Mouse (Mus musculus) adrenal gland (tissue): ENCODE measurements around the gene Wnt7b.

Source experiments
- intact Hi-C: fragments of 180-260 bp; cut with DNase I; formaldehyde crosslinking; loops from one replicate; pipeline ENCODE4 v1.15.1; 2025

The Wnt7b gene

DNA sequence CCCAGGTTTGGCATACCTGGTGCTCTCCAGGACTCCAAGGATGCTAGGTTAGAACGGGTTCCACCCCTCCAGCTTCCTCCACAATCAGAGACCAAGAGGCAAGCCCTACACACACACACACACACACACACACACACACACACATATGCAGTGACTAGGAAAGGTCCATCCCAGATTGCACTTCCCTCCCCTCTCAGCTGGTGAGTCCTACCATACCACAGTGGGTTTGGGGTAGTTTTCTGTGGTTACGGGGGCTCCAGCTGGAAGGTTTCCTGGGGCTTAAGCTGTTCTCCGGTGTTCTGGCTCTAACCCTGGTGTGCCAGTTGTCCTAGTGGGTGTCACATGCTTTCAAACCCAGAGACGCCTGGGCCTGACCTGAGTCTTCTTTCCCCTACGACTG lies 8.2 kb downstream of the Wnt7b start:
- intact Hi-C loops: no loop called here

DNA sequence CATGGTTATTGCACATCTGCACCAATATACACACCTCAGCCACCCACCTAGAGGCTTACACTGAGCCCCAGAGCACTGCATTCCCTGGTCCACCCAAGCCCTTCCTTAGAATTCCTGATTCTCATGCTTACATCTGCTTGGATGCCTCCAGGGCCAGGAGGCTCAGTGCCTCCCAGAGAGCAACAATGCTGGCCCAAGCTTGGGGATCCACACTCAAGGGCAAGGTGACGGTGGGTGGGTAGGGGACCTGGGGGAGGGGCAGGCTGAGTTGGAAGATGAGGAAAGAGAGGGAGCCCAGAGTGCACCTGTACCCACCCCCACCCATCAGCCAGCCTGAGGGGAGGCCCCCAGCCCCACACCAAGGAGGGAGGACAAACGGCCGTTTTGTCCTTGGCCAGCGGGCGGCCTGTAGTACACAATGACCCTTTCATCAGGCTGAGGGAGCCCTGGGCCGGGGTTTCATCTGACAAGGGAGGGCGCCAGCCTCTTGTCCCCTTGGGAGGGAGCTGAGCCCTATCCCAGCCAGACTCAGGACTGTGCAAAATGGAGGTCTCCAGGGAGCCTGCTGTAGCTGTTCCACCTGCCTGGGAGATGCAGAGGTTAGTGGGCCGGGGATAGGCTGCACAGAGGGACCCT lies 9.5 kb downstream of the Wnt7b start:
- intact Hi-C loops: no loop called here

- intact Hi-C loops: loop anchor here (10.0 kb wide), 1 partner anchor 425 kb away; no protein-coding TSS in a partner anchor
These were observed 12.1 kb downstream of the Wnt7b start for GRCm38 (mm10) chr15:85569995-85570734.

GRCm38 (mm10) chr15:85569167-85569797 lies 13.0 kb downstream of the Wnt7b start:
- intact Hi-C loops: loop anchor here (10.0 kb wide), 1 partner anchor 424 kb away; no protein-coding TSS in a partner anchor

- intact Hi-C loops: loop anchor here (10.0 kb wide), 1 partner anchor 424 kb away; no protein-coding TSS in a partner anchor
These were observed 13.9 kb downstream of the Wnt7b start for GRCm38 (mm10) chr15:85568402-85568801.

DNA sequence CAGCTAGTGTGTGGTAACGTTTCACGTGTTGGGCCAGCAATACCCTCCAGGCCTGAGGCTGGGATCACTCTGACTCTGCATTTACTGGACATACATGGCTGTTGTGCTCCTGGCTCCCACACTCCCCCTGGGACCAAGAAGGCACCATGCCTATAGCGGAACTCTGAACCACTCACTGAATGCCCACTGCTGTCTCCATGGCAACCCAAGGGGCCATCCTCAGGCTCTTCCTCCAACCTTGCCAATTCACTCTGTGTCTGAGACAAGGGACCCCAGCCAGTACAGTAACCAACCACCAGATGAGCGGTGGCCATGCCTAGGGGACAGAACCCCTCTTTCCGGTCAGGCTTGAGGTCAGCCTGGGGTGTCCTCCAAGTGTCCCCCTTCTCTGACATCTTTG lies 17.3 kb downstream of the Wnt7b start:
- intact Hi-C loops: loop anchor here (10.0 kb wide), 1 partner anchor 420 kb away; no protein-coding TSS in a partner anchor

- intact Hi-C loops: loop anchor here (10.0 kb wide), 1 partner anchor 419 kb away; no protein-coding TSS in a partner anchor
These were observed 18.1 kb downstream of the Wnt7b start for GRCm38 (mm10) chr15:85564034-85564769.

DNA sequence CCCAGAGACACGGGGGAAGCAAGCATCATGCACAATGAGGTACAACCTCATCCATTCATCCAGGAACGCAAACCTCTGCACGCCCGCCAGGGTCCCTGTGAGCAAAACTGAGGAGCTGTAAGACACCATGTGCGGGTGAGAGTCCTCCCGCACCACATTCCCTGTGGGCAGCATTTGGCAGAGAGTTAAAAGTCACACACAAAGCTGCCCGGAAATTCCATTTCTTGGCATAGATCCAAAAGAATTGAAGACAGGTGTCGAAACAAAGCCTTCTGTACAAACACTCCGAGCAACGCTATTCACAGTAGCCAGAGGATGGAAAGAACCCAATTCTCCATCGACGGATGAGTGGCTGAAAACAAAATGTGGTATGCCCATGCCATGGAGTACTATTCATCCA lies 20.3 kb downstream of the Wnt7b start:
- intact Hi-C loops: loop anchor here (10.0 kb wide), 1 partner anchor 417 kb away; no protein-coding TSS in a partner anchor

DNA sequence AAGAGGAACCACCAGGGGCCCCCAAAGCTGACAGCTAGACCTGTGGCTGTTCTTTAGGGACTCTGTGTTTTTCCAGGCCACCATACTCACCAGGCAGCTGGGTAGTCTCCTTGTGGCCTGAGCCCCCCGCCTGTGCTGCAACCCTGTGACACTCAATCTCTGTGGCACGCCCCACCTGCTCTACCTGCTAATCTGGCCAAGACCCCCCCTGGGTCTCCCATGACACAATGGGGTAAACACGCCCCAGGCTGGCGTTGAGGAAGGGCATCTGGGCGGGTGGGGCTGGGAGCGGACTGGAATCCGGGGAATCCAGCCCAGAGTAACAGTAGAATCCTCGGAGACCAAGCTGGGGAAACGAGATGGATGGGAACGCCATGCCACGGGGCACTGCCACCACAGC lies 21.4 kb downstream of the Wnt7b start:
- intact Hi-C loops: loop anchor here (10.0 kb wide), 1 partner anchor 416 kb away; no protein-coding TSS in a partner anchor

DNA sequence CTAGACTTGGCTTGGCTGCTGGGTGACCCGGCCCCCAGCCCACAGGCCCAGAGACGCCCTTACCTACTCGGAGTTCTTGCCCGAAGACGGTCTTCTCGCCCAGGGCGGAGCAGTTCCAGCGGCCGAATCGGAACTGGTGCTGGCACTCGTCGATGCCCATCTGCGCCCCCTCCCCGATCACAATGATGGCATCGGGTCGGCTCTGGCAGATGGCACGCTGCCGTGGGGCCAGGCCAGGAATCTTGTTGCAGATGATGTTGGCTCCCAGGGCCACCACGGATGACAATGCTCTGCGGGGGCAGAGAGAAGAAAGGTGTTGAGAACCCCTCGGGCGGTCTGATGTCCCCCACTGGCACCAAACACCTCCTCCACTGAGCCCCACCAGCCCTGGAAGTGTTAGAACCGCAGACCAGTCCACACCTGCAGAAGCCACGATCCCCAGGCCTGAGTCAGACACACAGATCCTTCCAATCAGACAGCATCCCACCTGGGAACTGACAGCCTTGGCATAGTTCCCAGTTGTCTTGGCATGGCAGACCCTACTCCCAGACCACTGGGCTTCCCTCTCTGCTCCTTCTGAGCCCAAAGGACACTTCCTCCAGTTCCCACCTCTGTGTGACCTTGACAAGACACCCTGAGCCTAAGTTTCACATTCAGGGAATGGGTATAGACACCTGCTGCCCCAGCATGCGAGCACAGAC lies 23.3 kb downstream of the Wnt7b start:
- intact Hi-C loops: no loop called here

DNA sequence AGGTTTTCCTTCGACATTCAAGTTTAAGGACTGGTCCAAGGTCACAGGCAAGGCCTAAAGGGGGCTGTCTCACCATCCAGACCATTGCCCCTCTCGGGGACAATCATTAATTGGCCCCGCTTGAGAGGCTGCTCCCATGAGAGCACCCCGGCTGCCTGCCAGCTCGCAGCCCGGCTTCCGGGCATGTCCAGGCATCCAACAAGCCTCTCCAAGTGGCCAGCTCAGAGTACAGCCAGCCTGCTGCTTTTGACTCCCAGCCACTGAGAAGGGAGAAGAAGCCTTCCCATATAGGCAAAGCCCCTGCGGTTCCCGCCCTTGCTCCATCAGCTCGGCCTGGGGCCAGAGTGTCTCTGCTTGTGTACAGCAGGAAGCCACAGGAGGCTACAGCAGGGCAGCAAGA lies 26.5 kb downstream of the Wnt7b start:
- intact Hi-C loops: no loop called here

DNA sequence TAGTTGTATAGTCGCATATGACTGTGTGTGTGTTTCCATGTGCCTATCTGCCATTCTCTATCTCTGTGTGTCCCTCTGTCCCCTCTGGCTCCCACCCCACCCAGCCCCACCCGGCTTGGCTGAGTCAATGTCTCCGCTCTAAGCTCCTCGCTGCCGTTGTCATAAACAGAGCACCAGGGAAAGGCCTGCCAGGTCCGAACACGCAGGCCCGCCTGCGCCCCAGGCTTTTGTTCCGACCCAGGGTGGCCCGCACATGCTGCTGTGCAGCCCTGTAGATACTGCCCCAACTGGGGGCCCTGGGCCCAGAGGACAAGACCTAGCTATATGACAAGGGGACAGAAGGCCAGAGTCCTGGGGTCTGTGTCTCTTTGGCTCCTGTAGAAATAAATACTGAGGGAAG lies 28.9 kb downstream of the Wnt7b start:
- intact Hi-C loops: no loop called here

DNA sequence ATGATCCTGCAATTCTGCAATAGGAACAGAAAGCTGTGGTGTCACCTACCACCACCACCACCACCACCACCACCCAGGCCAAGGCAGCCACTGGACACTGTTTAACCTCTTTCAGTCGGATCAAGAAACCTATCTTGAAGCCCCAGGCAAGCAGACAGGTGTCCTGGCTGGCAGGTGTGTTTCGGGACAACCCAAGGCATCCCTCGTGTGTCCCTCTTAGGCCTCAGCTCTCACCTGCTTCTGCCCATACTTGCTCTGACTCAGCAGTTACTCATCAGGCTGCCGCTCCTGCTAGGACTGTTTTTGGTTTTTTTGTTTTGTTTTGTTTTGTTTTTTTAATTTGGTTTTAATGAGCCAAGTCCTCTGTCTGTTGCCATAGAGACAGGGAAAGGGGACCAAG lies 35.8 kb downstream of the Wnt7b start:
- intact Hi-C loops: no loop called here

GRCm38 (mm10) chr15:85545369-85545768 lies 36.9 kb downstream of the Wnt7b start:
- intact Hi-C loops: no loop called here

- intact Hi-C loops: no loop called here
These were observed 44.1 kb downstream of the Wnt7b start for GRCm38 (mm10) chr15:85538170-85538569.

DNA sequence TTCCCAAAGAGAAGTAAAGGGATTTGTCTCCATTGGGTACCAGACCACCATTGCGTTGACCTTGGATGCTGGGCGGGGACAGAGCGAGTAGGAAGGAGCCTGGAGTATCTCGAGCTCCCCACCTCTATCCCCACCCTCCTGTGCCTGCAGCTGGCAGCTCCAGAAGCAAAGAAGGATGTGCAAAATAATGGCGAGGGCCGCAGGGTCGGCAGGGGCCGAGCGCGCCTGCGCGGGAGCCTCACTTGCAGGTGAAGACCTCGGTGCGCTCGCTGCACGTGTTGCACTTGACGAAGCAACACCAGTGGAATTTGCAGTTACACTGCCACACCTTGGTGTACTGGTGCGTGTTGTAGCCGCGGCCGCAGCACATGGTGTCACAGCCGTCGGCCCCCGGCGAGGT lies 45.1 kb downstream of the Wnt7b start:
- intact Hi-C loops: no loop called here

DNA sequence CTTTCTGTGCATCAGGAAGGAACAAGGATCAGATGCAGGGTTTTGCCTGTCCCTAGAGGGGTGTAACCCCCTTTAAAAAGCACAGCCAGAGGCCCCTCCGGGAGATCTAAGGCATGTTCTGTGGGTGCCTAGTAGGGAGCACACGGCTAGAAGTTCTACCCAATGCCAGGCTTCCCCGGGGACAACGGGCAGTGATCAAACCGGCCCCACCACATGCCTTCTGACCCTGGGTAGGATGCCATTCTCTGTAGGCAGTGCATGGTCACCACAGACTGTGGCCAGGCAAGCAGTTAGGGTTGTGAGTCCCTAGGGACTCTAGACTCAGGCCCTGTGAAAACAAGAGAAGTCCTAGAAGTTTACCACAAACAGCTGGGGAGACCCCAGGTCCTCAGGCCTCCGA lies 47.6 kb downstream of the Wnt7b start:
- intact Hi-C loops: no loop called here

DNA sequence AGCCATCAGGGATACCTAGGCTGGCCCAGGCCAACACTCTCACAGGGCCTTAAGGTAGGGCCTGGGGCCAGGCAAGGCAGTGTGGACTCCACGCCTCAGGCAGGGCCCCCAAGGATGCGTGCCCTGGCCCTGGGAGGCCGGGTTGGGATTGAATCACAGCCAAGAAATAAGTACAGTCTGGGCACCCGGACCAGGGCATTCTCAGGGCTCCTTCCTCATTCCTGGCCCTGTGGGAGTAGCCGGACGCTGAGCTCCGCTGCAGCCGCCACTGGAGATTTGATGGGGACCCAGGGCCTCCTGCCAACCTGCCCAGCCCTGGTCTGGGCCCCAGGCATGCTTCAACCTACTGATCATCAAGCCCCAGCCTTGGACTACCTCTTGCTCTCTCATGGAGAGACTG lies 48.1 kb downstream of the Wnt7b start:
- intact Hi-C loops: no loop called here

DNA sequence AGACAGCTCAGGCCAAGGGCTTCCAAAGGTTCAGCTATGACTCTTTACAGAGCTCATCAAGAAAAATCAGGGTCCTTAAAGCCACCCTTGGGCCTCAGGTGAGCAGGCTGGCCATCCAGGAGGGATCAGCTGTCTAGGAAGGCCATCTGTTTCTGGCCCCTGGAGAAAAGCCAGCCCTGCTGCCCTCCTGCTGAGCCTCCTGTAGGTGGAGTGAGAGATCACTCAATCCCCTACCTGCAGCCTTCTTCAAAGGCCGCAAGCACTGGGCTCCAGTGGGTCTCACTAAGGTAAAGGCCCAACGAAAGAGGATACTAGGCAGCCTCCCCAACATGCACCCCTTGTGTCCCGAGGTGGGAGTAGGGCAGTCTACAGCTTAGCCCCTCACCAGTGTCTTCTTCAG lies 50.2 kb downstream of the Wnt7b start:
- intact Hi-C loops: no loop called here

GRCm38 (mm10) chr15:85529911-85530310 lies 52.4 kb downstream of the Wnt7b start:
- intact Hi-C loops: no loop called here
